Mouse (Mus musculus): ENCODE measurements at regions not wholly inside any gene's neighbourhood (a gene's known extent, or its start where the extent isn't known, plus 50 kb on each side); places are given as distances from the start of the nearest gene placed in this dataset.

DNA sequence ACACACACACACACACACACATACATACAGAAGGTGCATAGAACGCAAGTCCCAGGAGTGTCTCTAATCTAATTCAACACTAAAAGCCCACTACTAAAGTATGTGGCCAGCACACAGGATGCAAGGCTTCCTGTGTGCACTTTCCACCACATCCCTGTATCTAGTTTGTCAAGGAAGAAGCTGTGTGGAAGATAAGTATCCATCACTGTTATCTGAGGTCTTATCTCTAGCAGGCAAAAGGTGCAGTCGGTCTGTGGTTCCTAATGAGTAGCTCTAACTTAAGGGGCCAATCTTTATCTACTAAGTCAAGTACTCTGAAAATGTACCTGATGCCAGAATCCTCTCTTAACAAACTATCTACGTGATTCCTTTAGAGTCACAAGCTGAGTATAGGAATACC is 295.8 kb upstream of the Pitrm1 start:
- H3K79me2 ChIP-seq (ENCODE audit: control insufficient read depth, insufficient read depth, low read length, poor library complexity) = no peaks in the 10 kb centered on the region
- no peak overlapping the region for H3K9ac ChIP-seq (ENCODE audit: control insufficient read depth, low read depth, low read length, poor library complexity, severe bottlenecking)
- H3K27ac ChIP-seq (ENCODE audit: control insufficient read depth, low read depth, low read length) = no peak overlapping the region
- no peaks in the 10 kb centered on the region for H3K36me3 ChIP-seq (ENCODE audit: control insufficient read depth in 1 of 2, insufficient read depth in 2 of 2, low read length in 2 of 2)
- no peaks in the 10 kb centered on the region for H3K9me3 ChIP-seq (replicated peaks; ENCODE audit: insufficient read depth, low read length)
- TF ChIP-seq SMC3 (IDR thresholded peaks at IDR 0.05; ENCODE audit: low read depth, low read length) (no peak), USF1 (IDR thresholded peaks at IDR 0.05; ENCODE audit: low read depth, low read length) (no peak)
- DNase-seq (ENCODE audit: low read depth, low spot score) = no peak
- H3K4me1 ChIP-seq (ENCODE audit: control insufficient read depth in 1 of 2, insufficient read depth in 2 of 2, low read length in 2 of 2) = no peaks in the 10 kb centered on the region
- H3K4me3 ChIP-seq (ENCODE audit: control insufficient read depth in 1 of 2, insufficient read depth in 1 of 2, low read depth in 2 of 2, low read length in 2 of 2) = no peak overlapping the region
- H3K27me3 ChIP-seq (ENCODE audit: control insufficient read depth in 1 of 2, insufficient read depth in 2 of 2, low read length in 2 of 2) = no peaks in the 10 kb centered on the region

GRCm38 (mm10) chr13:6255303-6255702 is 292.6 kb upstream of the Pitrm1 start:
- H3K36me3 ChIP-seq (ENCODE audit: control insufficient read depth in 1 of 2, insufficient read depth in 2 of 2, low read length in 2 of 2) = no peaks in the 10 kb centered on the region
- no peak overlapping the region for H3K27ac ChIP-seq (ENCODE audit: control insufficient read depth, low read depth, low read length)
- no peaks in the 10 kb centered on the region for H3K9me3 ChIP-seq (replicated peaks; ENCODE audit: insufficient read depth, low read length)
- no peak overlapping the region for H3K4me3 ChIP-seq (ENCODE audit: control insufficient read depth in 1 of 2, insufficient read depth in 1 of 2, low read depth in 2 of 2, low read length in 2 of 2)
- no peak for DNase-seq (ENCODE audit: low read depth, low spot score)
- TF ChIP-seq ETS1 (IDR thresholded peaks at IDR 0.05; ENCODE audit: low read depth, low read length) (no peak), MXI1 (IDR thresholded peaks at IDR 0.05; ENCODE audit: low read depth, low read length) (no peak), CTCF (IDR thresholded peaks at IDR 0.05 in 2 of 3, conservative IDR thresholded peaks at IDR 0.05 in 1 of 3; ENCODE audit: control insufficient read depth in 1 of 3, insufficient read depth in 1 of 3, low read depth in 2 of 3, low read length in 3 of 3, poor library complexity in 1 of 3, severe bottlenecking in 1 of 3) (no peak), TCF12 (IDR thresholded peaks at IDR 0.05; ENCODE audit: low read depth, low read length) (no peak), MAFK (IDR thresholded peaks at IDR 0.05; ENCODE audit: borderline replicate concordance, low read depth, low read length) (no peak), E2F4 (IDR thresholded peaks at IDR 0.05; ENCODE audit: borderline replicate concordance, low read depth, low read length) (no peak), UBTF (IDR thresholded peaks at IDR 0.05; ENCODE audit: borderline replicate concordance, insufficient read depth, low read depth, low read length) (no peak), RCOR1 (IDR thresholded peaks at IDR 0.05; ENCODE audit: low read depth, low read length) (no peak), TAL1 (IDR thresholded peaks at IDR 0.05; ENCODE audit: low read length) (no peak), GATA1 (IDR thresholded peaks at IDR 0.05; ENCODE audit: low read depth, low read length) (no peak)
- H3K79me2 ChIP-seq (ENCODE audit: control insufficient read depth, insufficient read depth, low read length, poor library complexity) = no peaks in the 10 kb centered on the region
- no peaks in the 10 kb centered on the region for H3K27me3 ChIP-seq (ENCODE audit: control insufficient read depth in 1 of 2, insufficient read depth in 2 of 2, low read length in 2 of 2)
- no peaks in the 10 kb centered on the region for H3K4me1 ChIP-seq (ENCODE audit: control insufficient read depth in 1 of 2, insufficient read depth in 2 of 2, low read length in 2 of 2)
- no peak overlapping the region for H3K9ac ChIP-seq (ENCODE audit: control insufficient read depth, low read depth, low read length, poor library complexity, severe bottlenecking)

DNA sequence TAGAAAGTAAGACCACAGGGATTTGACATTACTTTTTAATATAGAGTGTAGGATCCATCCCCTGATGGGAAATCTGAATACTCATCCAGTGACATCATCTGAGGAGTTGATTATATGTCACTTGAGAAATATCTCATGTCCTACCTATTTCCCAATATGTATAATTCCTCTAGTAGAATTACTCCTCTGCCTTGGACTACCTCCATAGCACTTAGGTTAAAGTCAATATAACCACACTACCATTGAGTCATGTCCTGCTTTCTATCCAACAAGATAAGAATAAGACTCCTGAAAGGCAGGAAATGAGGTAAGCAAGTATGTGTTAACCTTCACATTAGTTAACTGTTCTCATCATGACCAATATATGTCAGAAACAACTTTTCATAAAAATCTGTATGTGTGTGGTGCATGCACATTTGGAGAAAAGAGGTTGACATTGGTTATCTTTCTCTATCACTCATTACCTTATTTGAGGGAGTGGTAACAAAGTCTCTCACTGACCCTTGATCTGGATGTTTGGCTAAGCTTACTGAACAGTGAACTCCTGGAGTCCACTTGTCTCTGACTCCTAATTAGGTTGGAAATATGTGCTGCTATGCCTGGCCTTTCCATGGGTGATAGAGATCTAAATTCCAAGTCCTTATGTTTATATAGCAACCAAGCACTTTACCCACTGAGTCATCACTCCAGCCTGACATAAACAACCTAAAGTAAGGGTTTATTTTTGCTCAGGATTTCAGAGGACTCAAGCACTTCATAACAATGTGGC is 292.0 kb upstream of the Pitrm1 start:
- TF ChIP-seq ETS1 (IDR thresholded peaks at IDR 0.05; ENCODE audit: low read depth, low read length) (no peak), SMC3 (IDR thresholded peaks at IDR 0.05; ENCODE audit: low read depth, low read length) (no peak), MAFK (IDR thresholded peaks at IDR 0.05; ENCODE audit: borderline replicate concordance, low read depth, low read length) (no peak), RCOR1 (IDR thresholded peaks at IDR 0.05; ENCODE audit: low read depth, low read length) (no peak), MXI1 (IDR thresholded peaks at IDR 0.05; ENCODE audit: low read depth, low read length) (no peak), ZKSCAN1 (IDR thresholded peaks at IDR 0.05; ENCODE audit: low read depth, low read length) (no peak), NELFE (IDR thresholded peaks at IDR 0.05; ENCODE audit: low read depth, low read length) (no peak), MAX (IDR thresholded peaks at IDR 0.05; ENCODE audit: low read length) (no peak), JUND (IDR thresholded peaks at IDR 0.05; ENCODE audit: low read depth, low read length) (no peak), EP300 (IDR thresholded peaks at IDR 0.05; ENCODE audit: low read depth in 1 of 2, low read length in 2 of 2) (no peak), USF1 (IDR thresholded peaks at IDR 0.05; ENCODE audit: low read depth, low read length) (no peak), TAL1 (IDR thresholded peaks at IDR 0.05; ENCODE audit: low read length) (no peak), TCF12 (IDR thresholded peaks at IDR 0.05; ENCODE audit: low read depth, low read length) (no peak), USF2 (IDR thresholded peaks at IDR 0.05; ENCODE audit: borderline replicate concordance in 1 of 2, insufficient read depth in 1 of 2, low read depth in 1 of 2, low read length in 2 of 2) (no peak), MYB (IDR thresholded peaks at IDR 0.05; ENCODE audit: low read depth, low read length) (no peak)
- H3K27ac ChIP-seq (ENCODE audit: control insufficient read depth, low read depth, low read length) = no peak overlapping the region
- no peaks in the 10 kb centered on the region for H3K27me3 ChIP-seq (ENCODE audit: control insufficient read depth in 1 of 2, insufficient read depth in 2 of 2, low read length in 2 of 2)
- DNase-seq (ENCODE audit: low read depth, low spot score) = no peak
- no peak overlapping the region for H3K4me3 ChIP-seq (ENCODE audit: control insufficient read depth in 1 of 2, insufficient read depth in 1 of 2, low read depth in 2 of 2, low read length in 2 of 2)
- no peak overlapping the region for H3K9ac ChIP-seq (ENCODE audit: control insufficient read depth, low read depth, low read length, poor library complexity, severe bottlenecking)
- H3K36me3 ChIP-seq (ENCODE audit: control insufficient read depth in 1 of 2, insufficient read depth in 2 of 2, low read length in 2 of 2) = no peaks in the 10 kb centered on the region
- H3K79me2 ChIP-seq (ENCODE audit: control insufficient read depth, insufficient read depth, low read length, poor library complexity) = no peaks in the 10 kb centered on the region
- no peaks in the 10 kb centered on the region for H3K9me3 ChIP-seq (replicated peaks; ENCODE audit: insufficient read depth, low read length)
- H3K4me1 ChIP-seq (ENCODE audit: control insufficient read depth in 1 of 2, insufficient read depth in 2 of 2, low read length in 2 of 2) = no peaks in the 10 kb centered on the region
